ENCODE assay signal across 26 mouse cellular contexts in the genomic region with DNA sequence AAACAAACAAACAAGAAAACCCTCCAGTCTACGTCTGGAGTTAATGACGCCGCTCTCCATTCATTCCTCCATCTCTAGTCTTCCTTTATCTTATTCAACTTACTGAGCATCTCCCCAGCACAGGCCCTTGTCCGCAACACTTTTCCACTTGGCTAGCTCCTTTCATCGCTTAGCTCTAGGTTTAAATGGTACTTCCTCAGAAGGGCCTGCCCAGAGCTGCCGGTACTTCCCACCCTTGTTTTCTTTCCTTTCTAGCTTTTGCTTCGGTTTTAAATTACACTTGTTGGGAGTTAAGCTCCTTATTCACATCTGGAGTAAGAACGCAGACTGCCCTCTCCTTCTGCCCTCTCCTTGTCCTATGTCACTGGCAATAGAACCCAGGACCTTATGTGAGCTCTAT. TPM values are rescaled to one million over a fixed set of nuclear protein-coding genes. Genes with fewer than 3 reads are reported as not detected.
DNase-seq lines count a peak whose midpoint lies in the region; ATAC-seq and TF ChIP-seq lines count a peak whose summit lies in the region.
"Had no signal": no experiment of that assay in that cellular context is flagged by ENCODE, and none has a peak within 500 bp of the region (broad histone marks: within the 10 kb centered on the region; RNA-seq: fewer than 3 reads in every experiment).

No protein-coding gene starts in this region.

- H3K4me3 ChIP-seq in forebrain, embryonic 10.5 days, result peak overlapping the region; percentile 14; the same call in 1 of the 2 replicates
- no peak overlapping the region for H3K4me3 ChIP-seq in forebrain, embryonic 15.5 days
- H3K4me3 ChIP-seq in embryonic facial prominence, embryonic 10.5 days, result no peak overlapping the region
- no peak overlapping the region for H3K4me3 ChIP-seq in stomach, postnatal 0 days (ENCODE audit: low read depth, low read length)
- H3K4me3 ChIP-seq: erythroblast, embryonic 14.5 days; gastrocnemius, adult 2 months; hindbrain, embryonic 15.5 days; liver, embryonic 13.5 days; lung, embryonic 15.5 days; midbrain, embryonic 12.5 days; neural tube, embryonic 13.5 days had no signal

- no peak for TF ChIP-seq EP300 in stomach, postnatal 0 days (optimal IDR thresholded peaks at IDR 0.05)

- 4% methylated on average over 8 of the region's 8 CpGs for WGBS in forebrain, embryonic 10.5 days
- 4% methylated on average over 8 of the region's 8 CpGs for WGBS in forebrain, embryonic 15.5 days
- WGBS in embryonic facial prominence, embryonic 10.5 days, result 24% methylated on average over 8 of the region's 8 CpGs
- 59% methylated on average over 8 of the region's 8 CpGs for WGBS in stomach, postnatal 0 days

- no peak for TF ChIP-seq CTCF in stomach, postnatal 0 days (IDR thresholded peaks at IDR 0.05; ENCODE audit: low read depth)

- peak; percentile 41 for DNase-seq in forebrain, embryonic 10.5 days (ENCODE audit: extremely low spot score, low spot score)
- DNase-seq in spleen, adult 12 weeks (ENCODE audit: low spot score), result peak; percentile 7
- no peak for DNase-seq in spleen, postnatal 4 days (ENCODE audit: low spot score in 2 of 2)
- DNase-seq in embryonic facial prominence, embryonic 10.5 days (ENCODE audit: low spot score), result no peak
- DNase-seq in spleen, postnatal 36 days (ENCODE audit: low spot score in 2 of 2), result peak; percentile 72 to 76
- DNase-seq in stomach, postnatal 0 days (ENCODE audit: low spot score), result no peak
- no peak for DNase-seq in lung, postnatal 4 days
- DNase-seq: cerebellum, adult 9-10 months; forebrain, postnatal 0 days; gastrocnemius, adult 2 months; heart, postnatal 36 days; kidney, postnatal 4 days; liver, embryonic 13.5 days; right cerebral cortex, postnatal 25 days had no signal

- no peaks in the 10 kb centered on the region for H3K9me3 ChIP-seq in forebrain, embryonic 10.5 days
- no peaks in the 10 kb centered on the region for H3K9me3 ChIP-seq in forebrain, embryonic 15.5 days
- H3K9me3 ChIP-seq in embryonic facial prominence, embryonic 10.5 days, result no peaks in the 10 kb centered on the region
- no peaks in the 10 kb centered on the region for H3K9me3 ChIP-seq in stomach, postnatal 0 days (ENCODE audit: control insufficient read depth, low read length)
- H3K9me3 ChIP-seq: hindbrain, embryonic 15.5 days; liver, embryonic 13.5 days; lung, embryonic 15.5 days; midbrain, embryonic 12.5 days; neural tube, embryonic 13.5 days had no signal

- H3K36me3 ChIP-seq in forebrain, embryonic 10.5 days (replicated peaks), result no peaks in the 10 kb centered on the region
- no peaks in the 10 kb centered on the region for H3K36me3 ChIP-seq in forebrain, embryonic 15.5 days
- H3K36me3 ChIP-seq in embryonic facial prominence, embryonic 10.5 days (replicated peaks), result no peaks in the 10 kb centered on the region
- H3K36me3 ChIP-seq in stomach, postnatal 0 days (ENCODE audit: control insufficient read depth, insufficient read depth, low read length), result no peaks in the 10 kb centered on the region
- H3K36me3 ChIP-seq: hindbrain, embryonic 15.5 days; liver, embryonic 13.5 days; lung, embryonic 15.5 days; midbrain, embryonic 12.5 days; neural tube, embryonic 13.5 days had no signal

- peaks cover 23% of the 10 kb centered on the region for H3K4me1 ChIP-seq in forebrain, embryonic 10.5 days
- no peaks in the 10 kb centered on the region for H3K4me1 ChIP-seq in forebrain, embryonic 15.5 days
- H3K4me1 ChIP-seq in embryonic facial prominence, embryonic 10.5 days, result peaks cover 22% of the 10 kb centered on the region
- H3K4me1 ChIP-seq in stomach, postnatal 0 days (replicated peaks; ENCODE audit: control insufficient read depth, insufficient read depth), result no peaks in the 10 kb centered on the region
- H3K4me1 ChIP-seq: hindbrain, embryonic 15.5 days; lung, embryonic 15.5 days; neural tube, embryonic 13.5 days had no signal

- ATAC-seq in forebrain, embryonic 15.5 days (replicated peaks), result no peak
- ATAC-seq in stomach, postnatal 0 days (ENCODE audit: low FRiP score, low TSS enrichment), result no peak
- ATAC-seq: forebrain, postnatal 0 days; intestine, embryonic 16.5 days had no signal

- H3K9ac ChIP-seq in forebrain, embryonic 15.5 days (replicated peaks), result no peak overlapping the region
- no peak overlapping the region for H3K9ac ChIP-seq in stomach, postnatal 0 days (ENCODE audit: low read length)
- H3K9ac ChIP-seq: forebrain, postnatal 0 days; hindbrain, embryonic 15.5 days; liver, embryonic 13.5 days; lung, embryonic 15.5 days; midbrain, embryonic 12.5 days; neural tube, embryonic 13.5 days had no signal

- H3K27me3 ChIP-seq in forebrain, embryonic 10.5 days (ENCODE audit: poor library complexity, severe bottlenecking), result no peaks in the 10 kb centered on the region
- no peaks in the 10 kb centered on the region for H3K27me3 ChIP-seq in forebrain, embryonic 15.5 days
- no peaks in the 10 kb centered on the region for H3K27me3 ChIP-seq in embryonic facial prominence, embryonic 10.5 days (replicated peaks; ENCODE audit: low read depth, poor library complexity, severe bottlenecking)
- H3K27me3 ChIP-seq in stomach, postnatal 0 days (ENCODE audit: control insufficient read depth, insufficient read depth, low read length), result no peaks in the 10 kb centered on the region
- H3K27me3 ChIP-seq: hindbrain, embryonic 15.5 days; liver, embryonic 13.5 days; lung, embryonic 15.5 days; neural tube, embryonic 13.5 days had no signal

- no peak overlapping the region for H3K4me2 ChIP-seq in forebrain, embryonic 15.5 days (replicated peaks)
- no peak overlapping the region for H3K4me2 ChIP-seq in stomach, postnatal 0 days (replicated peaks; ENCODE audit: low read depth)
- H3K4me2 ChIP-seq: hindbrain, embryonic 15.5 days; liver, embryonic 13.5 days; lung, embryonic 15.5 days; midbrain, embryonic 12.5 days; neural tube, embryonic 13.5 days had no signal

- H3K27ac ChIP-seq in forebrain, embryonic 10.5 days, result peak overlapping the region; percentile 86
- no peak overlapping the region for H3K27ac ChIP-seq in forebrain, embryonic 15.5 days (replicated peaks)
- H3K27ac ChIP-seq in embryonic facial prominence, embryonic 10.5 days (replicated peaks), result peak overlapping the region; percentile 57; the same call in 1 of the 2 replicates
- no peak overlapping the region for H3K27ac ChIP-seq in stomach, postnatal 0 days (replicated peaks)
- H3K27ac ChIP-seq: gastrocnemius, adult 2 months; hindbrain, embryonic 15.5 days; liver, embryonic 13.5 days; lung, embryonic 15.5 days; macrophage; midbrain, embryonic 12.5 days; neural tube, embryonic 13.5 days had no signal

RNA-seq across cellular contexts. Expression of a gene that starts 2.4 kb away (rescaled TPM):
- 0.07 and 0.14 TPM in 2 replicates for polyA plus RNA-seq in forebrain, embryonic 10.5 days (2016; fragmentation: Nextera tagmentation; extraction: Ambion mirVana)
- not detected in 2 replicates for polyA plus RNA-seq in forebrain, embryonic 15.5 days (2015; fragmentation: Nextera tagmentation; extraction: Ambion mirVana)
- not detected in 2 replicates for polyA plus RNA-seq in embryonic facial prominence, embryonic 10.5 days (2016; fragmentation: Nextera tagmentation; extraction: Ambion mirVana)
- 0.08 and 0.17 TPM in 2 replicates for polyA plus RNA-seq in stomach, postnatal 0 days (2015; fragmentation: Nextera tagmentation; extraction: Ambion mirVana)
- polyA plus RNA-seq: erythroblast, embryonic 14.5 days; forebrain, postnatal 0 days; heart, embryonic 14.5 days; kidney, embryonic 14.5 days; limb, embryonic 11.5 days; lung, embryonic 15.5 days; midbrain, embryonic 12.5 days; stomach, embryonic 14.5 days had no signal

RNA-seq across cellular contexts. Expression of a gene that starts 11.5 kb away (rescaled TPM):
- 24.8 and 25.5 TPM in 2 replicates for polyA plus RNA-seq in forebrain, embryonic 10.5 days (2016; fragmentation: Nextera tagmentation; extraction: Ambion mirVana)
- polyA plus RNA-seq in forebrain, embryonic 15.5 days (2015; fragmentation: Nextera tagmentation; extraction: Ambion mirVana), result 23.6 and 26.9 TPM in 2 replicates
- 33.7 and 34.6 TPM in 2 replicates for polyA plus RNA-seq in embryonic facial prominence, embryonic 10.5 days (2016; fragmentation: Nextera tagmentation; extraction: Ambion mirVana)
- 19.4 and 20.7 TPM in 2 replicates for polyA plus RNA-seq in stomach, postnatal 0 days (2015; fragmentation: Nextera tagmentation; extraction: Ambion mirVana)

RNA-seq across cellular contexts. Expression of a gene that starts 20.5 kb away (rescaled TPM):
- polyA plus RNA-seq in forebrain, embryonic 10.5 days (2016; fragmentation: Nextera tagmentation; extraction: Ambion mirVana), result 2.6 and 2.8 TPM in 2 replicates
- 2.6 and 3.0 TPM in 2 replicates for polyA plus RNA-seq in forebrain, embryonic 15.5 days (2015; fragmentation: Nextera tagmentation; extraction: Ambion mirVana)
- 2.5 and 2.9 TPM in 2 replicates for polyA plus RNA-seq in embryonic facial prominence, embryonic 10.5 days (2016; fragmentation: Nextera tagmentation; extraction: Ambion mirVana)
- 1.1 and 1.3 TPM in 2 replicates for polyA plus RNA-seq in stomach, postnatal 0 days (2015; fragmentation: Nextera tagmentation; extraction: Ambion mirVana)

RNA-seq across cellular contexts. Expression of a gene that starts 39.8 kb away (rescaled TPM):
- 64.7 and 68.6 TPM in 2 replicates for polyA plus RNA-seq in forebrain, embryonic 10.5 days (2016; fragmentation: Nextera tagmentation; extraction: Ambion mirVana)
- 72.9 and 75.8 TPM in 2 replicates for polyA plus RNA-seq in forebrain, embryonic 15.5 days (2015; fragmentation: Nextera tagmentation; extraction: Ambion mirVana)
- polyA plus RNA-seq in embryonic facial prominence, embryonic 10.5 days (2016; fragmentation: Nextera tagmentation; extraction: Ambion mirVana), result 63.6 and 66.9 TPM in 2 replicates
- 24.4 and 26.9 TPM in 2 replicates for polyA plus RNA-seq in stomach, postnatal 0 days (2015; fragmentation: Nextera tagmentation; extraction: Ambion mirVana)

RNA-seq across cellular contexts. Expression of a gene that starts 45.9 kb away (rescaled TPM):
- 0.33 TPM in 2 replicates for polyA plus RNA-seq in forebrain, embryonic 10.5 days (2016; fragmentation: Nextera tagmentation; extraction: Ambion mirVana)
- 0.20 and 0.37 TPM in 2 replicates for polyA plus RNA-seq in forebrain, embryonic 15.5 days (2015; fragmentation: Nextera tagmentation; extraction: Ambion mirVana)
- 1.8 and 2.5 TPM in 2 replicates for polyA plus RNA-seq in embryonic facial prominence, embryonic 10.5 days (2016; fragmentation: Nextera tagmentation; extraction: Ambion mirVana)
- polyA plus RNA-seq in stomach, postnatal 0 days (2015; fragmentation: Nextera tagmentation; extraction: Ambion mirVana), result 0.59 and 1.8 TPM in 2 replicates
- polyA plus RNA-seq: erythroblast, embryonic 14.5 days; macrophage; stomach, embryonic 14.5 days had no signal

Comparison
In these comparisons a context has a peak if more than half of its experiments do, and no peak if none do; other contexts are left out.
1. DNase-seq: peak in forebrain, embryonic 10.5 days (single experiment), spleen, adult 12 weeks (single experiment) and spleen, postnatal 36 days (2 of 2); none in spleen, postnatal 4 days (0 of 2), embryonic facial prominence, embryonic 10.5 days (single experiment), stomach, postnatal 0 days (single experiment) and lung, postnatal 4 days (0 of 2).
2. H3K27ac ChIP-seq: peak in forebrain, embryonic 10.5 days (single experiment) and embryonic facial prominence, embryonic 10.5 days (single experiment); none in forebrain, embryonic 15.5 days (single experiment) and stomach, postnatal 0 days (single experiment).